Mouse (Mus musculus): ENCODE results near the gene Rbm3. TPM values are rescaled to one million over a fixed set of nuclear protein-coding genes. Genes with fewer than 3 reads are reported as not detected.
A peak's percentile ranks its signal among the peaks of the same experiment; 100 is the strongest.

Gene Rbm3
- 100 to 1,000 TPM; 601 to 807 (median 769) TPM for polyA plus RNA-seq (2017; shearing (Covaris generic))

DNA sequence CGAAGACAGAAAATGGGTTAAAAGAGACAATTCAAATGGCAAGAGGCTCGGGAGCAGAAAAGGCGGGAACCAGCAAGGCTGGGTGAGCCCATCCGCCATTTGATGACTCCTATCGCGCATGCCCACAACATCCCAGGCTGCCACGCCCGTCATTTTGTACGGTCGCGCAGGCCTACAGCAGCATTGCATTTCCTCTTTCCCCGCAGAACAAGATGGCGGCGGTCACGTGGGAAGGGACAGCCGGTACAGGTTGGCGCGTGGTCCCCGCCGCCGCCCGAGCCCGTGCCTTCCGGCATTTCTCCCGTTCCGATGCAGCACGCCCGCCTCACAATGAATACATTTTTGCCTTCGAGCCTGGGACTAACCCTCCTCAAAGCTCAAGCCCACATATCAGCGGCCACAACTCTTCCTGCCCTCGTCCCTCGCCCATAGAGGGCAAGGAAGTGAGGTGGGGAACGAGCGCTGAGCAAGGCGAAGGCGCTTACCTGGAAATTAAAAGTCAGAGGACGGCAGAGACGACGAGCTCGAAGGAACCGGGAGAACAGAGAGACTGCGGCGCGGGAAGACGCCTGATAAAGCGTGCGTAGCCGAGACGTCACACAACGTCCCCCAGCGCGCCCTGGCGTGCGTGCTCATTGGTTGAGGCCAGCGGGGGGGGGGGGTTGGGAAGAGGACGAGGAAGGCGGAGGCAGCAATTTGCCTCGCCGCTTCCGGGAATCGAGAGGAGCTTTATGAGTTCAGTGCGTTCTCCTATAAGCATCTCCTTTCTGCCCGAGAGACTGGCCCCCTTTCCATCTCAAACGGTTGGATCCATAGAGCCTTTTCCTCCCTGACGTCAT is at the start of gene Rbm3:
Rbm3 (minus strand) TSS at position 728 of the 839 bp plus-strand sequence.
- peak; percentile 84 for ATAC-seq

DNA sequence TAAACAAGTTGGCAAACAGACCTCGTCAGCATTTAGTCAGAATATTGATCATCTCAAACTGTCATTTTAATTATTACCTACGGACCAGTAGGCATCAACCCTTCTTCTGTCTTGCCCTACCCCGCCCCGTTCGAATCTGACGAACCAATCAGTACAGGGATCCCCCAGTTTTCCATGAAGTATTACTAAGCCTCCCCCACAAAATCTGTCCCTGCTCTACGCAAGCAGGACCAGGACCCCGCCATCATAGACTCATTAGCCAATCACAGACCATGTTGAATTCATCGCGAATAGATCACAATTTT is 47.7 kb upstream of the Rbm3 start, which contains the start of gene Ebp:
Ebp (minus strand) TSS at position 94 of the 305 bp plus-strand sequence.
- ATAC-seq = peak; percentile 19

GRCm38 (mm10) chrX:8192640-8193418 is 47.1 kb upstream of the Rbm3 start:
- peak; percentile 99 for ATAC-seq

DNA sequence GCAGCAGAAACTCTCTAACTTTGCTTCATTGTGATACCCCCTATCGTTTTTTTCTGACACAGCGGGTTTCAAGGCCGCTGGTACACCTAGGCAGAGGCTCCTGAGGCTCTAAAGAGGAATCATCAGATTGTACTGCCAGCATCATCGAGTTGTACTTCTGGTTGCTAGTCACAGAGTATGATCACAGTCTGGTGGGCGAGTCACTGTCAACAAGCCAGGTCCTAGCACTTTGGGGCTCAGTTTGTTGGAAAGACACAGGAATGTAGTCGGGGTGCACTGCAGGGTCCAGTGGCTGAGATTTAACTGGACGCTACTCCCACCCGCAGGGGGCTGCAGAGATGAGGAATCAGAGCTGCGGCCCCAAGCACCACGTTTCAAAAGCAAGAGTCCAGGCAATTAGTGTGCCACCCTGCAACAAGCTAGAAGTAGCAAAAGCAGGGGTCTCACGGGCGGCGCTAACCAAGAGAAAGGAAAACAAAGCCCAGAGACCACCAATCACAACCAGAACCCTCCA is 46.5 kb upstream of the Rbm3 start:
- ATAC-seq = no peak

DNA sequence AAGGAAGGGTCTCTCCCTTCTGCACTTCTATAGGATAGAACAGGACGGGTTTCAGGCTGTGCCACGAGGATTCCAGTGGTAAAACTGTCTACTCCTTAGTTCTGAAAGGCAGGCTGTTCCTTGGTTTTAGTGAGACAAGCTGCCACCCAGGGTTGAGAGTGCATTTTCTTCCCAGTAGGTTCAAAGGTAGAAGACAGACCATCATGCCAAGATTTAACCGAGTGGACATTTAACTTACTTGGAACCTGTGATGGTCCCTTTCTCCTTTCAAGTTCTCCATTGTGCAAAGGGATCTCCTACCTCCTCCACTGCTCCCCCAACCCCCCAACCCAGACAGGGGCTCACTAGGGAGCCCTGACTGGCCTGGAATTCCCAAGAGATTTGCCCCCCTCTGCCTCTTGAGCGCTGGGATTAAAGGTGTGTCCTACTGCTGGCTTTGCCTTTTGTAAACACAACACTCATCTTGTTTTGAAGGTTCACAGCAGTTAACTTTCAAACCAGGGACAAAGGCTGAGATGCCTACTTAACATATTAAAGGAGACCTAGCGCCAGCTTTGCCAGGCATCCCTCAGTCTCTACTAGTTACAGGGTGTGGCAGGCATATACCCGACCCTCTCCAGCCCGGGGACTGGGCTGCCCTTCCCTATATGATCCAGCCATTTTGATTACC is 37.3 kb upstream of the Rbm3 start:
- ATAC-seq = no peak

DNA sequence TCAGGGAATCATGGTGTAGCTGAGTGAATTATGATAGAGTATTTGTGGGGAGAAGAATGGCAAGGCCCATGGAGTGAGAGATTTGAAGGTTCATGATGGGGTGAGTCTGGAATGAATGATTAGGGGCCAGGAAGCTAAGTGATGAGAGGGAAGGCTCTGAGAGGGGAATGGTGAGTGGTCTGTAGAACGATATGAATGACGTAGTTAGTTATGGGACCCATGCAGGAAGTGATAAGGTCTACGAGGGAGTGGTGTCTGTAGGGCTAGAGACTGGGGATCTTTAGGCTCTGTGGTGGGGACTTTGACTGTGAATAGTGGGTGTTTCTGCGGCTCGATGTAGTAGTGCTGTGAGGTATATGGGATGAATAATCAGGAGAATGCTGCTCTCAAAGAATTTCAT is 34.0 kb upstream of the Rbm3 start:
- no peak for ATAC-seq

DNA sequence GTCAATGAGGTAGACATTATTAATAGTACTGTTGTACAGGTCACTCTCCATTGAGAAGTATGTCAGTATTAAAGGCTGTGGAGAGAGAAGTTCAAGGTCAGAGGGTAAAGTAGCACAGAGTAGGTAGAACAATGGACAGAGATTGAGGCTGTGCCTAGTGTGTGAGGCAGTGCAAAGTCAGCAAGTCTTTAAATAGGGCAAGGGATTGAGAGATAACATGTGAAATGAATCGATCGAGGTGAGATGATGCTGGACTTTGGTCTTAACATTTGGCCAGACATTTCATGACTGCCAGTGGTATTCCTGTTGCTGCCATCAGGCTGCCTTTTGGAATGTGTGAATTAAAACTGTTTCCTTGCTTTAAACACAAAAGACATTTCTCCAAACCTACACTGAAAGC is 33.2 kb upstream of the Rbm3 start:
- no peak for ATAC-seq

DNA sequence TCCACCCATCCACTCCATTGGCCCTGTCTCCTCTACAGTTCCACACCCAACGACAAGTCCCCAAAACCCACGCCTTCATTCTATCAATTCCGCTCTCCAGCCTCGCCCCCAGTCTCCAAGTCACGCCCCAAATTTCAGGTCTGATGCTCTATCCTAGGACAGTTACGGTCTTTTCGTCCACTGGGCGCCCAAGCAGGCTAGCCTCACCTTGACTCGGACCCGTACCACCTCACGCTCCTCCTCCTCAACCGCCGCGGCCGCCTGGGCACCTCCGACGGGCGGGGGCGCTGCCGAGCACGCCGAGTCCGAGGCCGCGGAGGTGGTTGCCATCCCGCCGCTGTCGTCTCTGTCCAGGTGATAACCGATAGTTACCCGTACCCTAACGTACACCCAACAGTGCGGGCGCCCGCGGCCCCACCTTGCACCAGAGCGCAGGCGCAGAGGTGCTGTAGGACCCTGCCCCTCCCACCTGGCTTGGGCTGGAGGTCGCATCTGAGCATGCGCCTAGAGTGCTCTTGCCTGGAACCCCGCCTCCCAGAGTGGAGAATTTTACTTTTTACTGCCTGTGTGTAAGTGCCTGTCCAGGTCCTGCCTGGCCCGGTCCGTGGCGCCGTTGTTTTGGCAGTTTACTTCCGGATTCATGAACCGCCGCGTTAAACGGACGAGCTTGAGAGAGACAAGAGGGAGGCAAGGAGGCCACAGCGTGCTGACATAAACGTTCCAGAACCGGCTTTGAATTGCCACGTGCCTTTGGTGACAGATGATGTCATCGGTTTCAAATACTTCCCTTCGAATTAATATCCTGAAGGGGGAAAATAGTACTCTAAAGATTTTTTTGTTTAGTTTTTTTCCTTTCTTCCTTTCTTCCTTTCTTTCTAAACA is 30.1 kb upstream of the Rbm3 start, which contains the start of gene Tbc1d25:
Tbc1d25 (minus strand) TSS at position 678 of the 882 bp plus-strand sequence.
- peak; percentile 80 for ATAC-seq

DNA sequence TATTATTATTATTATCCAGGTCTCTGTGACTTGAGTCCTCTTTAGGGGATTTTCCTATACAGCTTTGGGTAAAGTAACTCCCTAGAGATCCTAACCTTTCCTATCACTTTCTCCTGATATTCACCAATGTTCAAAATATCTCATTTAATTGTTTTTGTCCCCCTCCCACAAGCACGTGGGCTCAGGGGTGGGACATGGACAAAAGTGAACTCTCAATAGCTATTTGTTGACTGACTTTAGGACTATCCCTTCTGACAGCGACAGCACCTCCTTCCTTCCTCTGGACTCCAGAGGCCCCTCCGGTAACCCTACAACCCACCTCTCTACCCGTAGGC is 29.5 kb upstream of the Rbm3 start:
- no peak for ATAC-seq

DNA sequence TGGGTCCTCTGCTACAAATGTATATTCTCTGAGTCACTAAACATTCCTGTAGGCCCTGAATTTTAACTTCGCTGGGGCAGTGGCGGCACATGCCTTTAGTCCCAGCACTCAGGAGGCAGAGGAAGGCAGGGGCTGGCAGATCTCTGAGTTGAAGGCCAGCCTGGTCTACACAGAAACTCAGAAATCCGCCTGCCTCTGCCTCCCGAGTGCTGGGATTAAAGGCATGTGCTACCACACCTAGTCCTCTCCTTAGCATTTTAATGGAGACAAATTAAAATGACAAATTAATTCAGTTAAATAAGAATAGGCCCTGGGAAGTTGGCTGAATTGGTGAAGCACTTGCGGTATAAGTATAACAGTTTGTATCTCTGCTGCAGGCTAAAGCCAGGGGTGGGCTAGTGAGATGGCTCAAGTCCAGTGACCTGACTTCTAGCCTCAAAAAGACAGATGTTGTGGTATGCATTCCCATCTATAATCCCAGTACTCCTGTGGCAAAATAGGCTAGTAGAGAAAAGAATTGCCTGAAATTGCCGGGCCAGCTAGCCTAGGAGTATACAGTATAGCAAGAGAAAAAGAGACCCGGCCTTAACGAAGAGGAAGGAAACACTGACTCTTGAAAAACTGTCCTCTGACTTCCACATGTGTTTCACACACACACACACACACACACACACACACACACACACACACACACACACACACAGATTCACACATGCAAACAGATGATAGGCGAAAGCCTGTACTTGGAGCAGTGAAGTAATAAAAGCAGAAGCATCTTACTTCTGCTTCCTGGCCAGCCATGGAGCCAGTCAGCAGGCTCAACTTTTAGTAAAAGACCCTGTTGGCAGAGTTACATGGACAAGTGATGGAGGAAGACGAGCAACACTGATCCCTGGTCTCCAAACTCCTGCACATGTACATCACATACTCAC is 22.3 kb upstream of the Rbm3 start:
- ATAC-seq = no peak

- ATAC-seq = no peak
These were observed 18.8 kb upstream of the Rbm3 start for GRCm38 (mm10) chrX:8164471-8164870.

DNA sequence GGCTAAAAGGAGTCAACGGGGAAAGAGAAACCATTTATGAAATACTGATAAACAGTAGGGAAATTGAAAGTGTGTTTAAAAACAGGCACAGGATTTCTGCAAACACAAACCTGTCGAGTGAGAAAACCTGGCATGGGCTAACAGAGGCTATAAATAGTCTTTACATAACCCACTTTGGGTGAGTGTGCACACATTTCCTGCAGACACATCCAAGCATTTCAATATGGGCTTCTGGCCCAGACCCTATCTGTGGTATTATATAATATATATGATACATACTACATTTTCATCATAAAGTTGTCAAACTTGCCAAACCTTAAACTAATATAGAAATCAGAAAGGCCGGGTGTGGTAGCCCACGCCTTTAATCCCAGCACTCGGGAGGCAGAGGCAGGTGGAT is 17.4 kb upstream of the Rbm3 start:
- no peak for ATAC-seq

GRCm38 (mm10) chrX:8143750-8144149 is 1.9 kb downstream of the Rbm3 start:
- ATAC-seq = no peak

DNA sequence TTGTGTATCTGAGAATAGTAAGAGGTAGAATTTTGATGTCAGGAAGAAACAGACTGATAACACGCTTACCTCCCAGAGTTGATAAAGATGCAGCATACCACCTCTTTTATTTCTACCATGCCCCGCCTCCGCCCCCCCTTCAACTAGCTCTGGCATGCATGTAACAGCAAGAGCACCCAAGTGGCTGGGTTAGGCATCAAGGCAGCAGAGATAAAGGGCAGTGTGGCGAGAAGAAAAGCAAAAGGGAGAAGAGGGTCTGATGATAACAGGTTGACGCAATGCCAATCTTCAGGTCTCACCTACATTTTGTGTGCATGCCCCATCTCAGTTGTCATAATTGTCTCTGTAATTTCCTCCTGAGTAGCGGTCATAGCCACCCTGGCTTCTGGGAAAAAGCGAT is 2.7 kb downstream of the Rbm3 start:
- no peak for ATAC-seq

DNA sequence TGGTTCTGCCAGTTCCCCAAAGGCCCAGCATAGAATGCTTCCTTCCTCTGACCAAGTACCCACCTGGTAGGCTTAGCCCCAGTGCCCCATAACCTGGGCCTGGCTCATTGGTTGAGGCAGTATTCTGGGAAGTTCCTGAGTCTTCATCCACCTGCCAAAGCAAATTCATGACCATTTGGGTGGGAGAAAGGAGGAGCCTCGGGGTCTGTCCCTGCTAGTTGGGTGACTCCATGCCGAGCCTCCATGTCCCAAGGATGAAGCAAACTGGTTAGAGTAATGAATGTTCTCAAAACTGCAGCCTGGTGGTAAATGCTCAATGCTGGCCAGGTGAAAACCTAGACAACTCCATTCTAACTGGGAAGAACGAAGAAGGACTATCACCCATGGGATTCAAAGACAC is 4.6 kb downstream of the Rbm3 start:
- no peak for ATAC-seq

GRCm38 (mm10) chrX:8140446-8140845 is 5.2 kb downstream of the Rbm3 start:
- ATAC-seq = no peak

DNA sequence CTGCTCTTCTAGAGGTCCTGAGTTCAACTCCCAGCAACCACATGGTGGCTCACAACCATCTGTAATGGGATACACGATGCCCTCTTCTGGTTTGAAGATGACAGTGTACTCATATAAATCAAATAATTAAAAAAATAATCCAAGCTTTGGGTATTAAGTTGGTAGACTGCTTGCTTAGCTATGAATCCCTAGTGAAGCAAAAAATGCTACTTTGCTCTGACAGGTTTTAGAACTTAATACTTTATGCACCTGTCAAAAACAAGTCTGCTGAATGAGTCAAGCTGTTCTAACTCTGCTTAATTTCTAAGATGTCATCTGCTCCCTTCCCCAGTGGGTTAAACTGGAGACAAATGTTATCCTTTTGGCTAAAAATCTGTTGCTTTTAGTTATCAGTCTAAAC is 6.2 kb downstream of the Rbm3 start:
- no peak for ATAC-seq

GRCm38 (mm10) chrX:8135886-8136285 is 9.8 kb downstream of the Rbm3 start:
- ATAC-seq = no peak

DNA sequence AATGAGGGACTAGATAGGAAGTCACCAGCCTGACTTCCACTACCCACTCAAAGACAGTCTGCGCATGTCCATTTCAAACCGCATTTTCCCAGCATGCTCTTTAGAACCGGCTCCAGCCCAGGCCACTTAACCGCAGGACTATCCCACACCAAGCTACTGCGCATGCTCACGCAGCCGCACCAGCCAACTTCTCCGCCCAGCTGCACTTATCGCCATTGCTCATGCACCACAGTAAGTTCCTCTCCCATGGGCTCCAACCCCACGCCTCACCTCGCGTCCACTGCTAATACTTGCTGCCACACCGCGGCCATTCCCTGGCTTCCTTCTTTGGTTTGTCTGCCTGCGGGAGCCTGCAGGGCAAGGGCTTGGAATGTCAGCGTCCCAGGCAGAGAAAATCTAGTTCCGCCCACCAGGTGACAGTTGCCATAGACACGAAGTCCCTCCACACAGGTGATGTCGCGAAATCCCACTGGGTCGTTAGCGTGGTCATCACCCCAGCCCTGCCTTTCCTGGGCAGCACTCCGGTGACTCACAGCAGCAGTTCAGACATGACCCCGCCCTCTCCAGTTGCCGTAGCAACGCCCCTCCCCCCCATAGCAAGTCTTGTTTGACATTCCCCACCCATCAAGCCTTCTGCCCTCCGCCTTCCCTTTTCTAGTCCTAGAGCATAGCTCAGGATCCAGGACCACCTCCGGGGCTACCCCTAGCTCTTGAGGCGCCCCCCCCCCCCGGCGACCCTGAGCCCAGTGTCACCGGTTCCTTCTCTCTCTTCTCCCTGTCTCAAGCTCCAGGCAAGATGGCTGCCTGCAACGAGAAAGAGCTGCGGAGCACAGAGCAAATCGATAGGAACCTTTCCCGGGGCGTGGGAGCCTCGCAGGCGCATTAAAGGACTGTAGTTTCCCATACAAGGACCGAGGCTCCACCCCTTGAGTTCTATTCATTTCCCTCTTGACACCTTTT is 13.4 kb downstream of the Rbm3 start, which contains the start of gene Wdr13:
Wdr13 (minus strand) TSS at position 876 of the 960 bp plus-strand sequence.
- ATAC-seq = peak; percentile 80

DNA sequence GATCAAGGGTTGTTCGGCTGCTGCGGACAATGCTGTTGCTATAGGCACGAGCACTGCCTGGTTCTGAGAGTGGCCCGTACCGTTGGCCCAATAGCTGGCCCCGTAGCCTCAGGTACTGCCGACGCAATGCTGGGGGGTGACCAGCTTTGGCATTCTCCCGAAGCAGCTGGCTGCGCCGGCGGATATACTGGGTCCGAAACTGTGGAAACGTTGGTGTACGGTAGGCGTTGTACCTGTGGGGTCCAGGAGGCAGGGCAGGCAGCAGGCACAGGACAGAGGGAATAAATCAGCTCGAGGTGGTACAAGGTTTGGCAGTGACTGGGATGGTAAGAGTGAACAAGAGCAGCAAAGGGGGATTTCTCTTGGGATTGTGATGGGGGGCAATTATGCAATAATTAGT is 14.3 kb downstream of the Rbm3 start:
- ATAC-seq = no peak

All from inflammation-experienced regulatory T-cells, adult 6 months (primary cell).